Mouse (Mus musculus) thymus, postnatal 36 days (tissue): ENCODE results near the gene Calm4.

Experiments used
- DNase-seq, 2 experiments: peaks; one replicate each; pipeline ENCODE4 v3.0.0; 2022; ENCODE audit warnings: mixed read lengths in 2 of 2

Gene Calm4

GRCm38 (mm10) chr13:3862325-3862724, 24.8 kb downstream of the Calm4 start:
- no peak for DNase-seq

DNA sequence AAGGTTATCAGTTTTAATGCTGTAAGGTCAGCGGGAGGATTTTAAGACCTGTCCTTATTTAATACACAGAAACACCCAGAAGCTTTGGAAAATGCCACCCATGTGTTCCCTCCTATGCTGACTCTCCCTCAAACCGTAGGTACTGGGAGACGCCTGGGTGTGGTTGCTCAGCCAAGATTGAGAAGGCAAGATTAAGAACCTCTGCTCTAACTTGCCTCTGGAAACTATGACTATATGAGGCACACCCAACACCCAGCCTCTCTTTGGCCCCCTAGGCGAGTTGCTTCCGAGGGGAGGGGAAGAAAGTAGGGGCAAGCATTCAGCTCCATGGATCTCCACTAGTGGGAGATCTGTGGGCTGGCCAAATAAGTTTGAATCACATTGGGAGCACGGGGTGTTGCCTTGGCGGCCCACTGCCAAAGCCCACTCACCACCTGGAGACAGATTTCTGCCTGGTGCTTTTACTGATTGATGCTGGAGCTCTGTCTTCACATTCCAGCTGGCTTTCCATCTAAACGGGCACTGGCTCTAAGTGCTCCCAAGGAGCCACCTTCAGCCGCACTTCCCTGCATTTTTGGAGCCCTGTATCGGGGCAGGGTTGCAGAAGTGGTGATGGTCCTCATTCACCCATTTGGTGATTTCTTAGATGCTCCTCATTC, 25.5 kb downstream of the Calm4 start:
- DNase-seq, result no peak

GRCm38 (mm10) chr13:3865648-3866354, 28.2 kb downstream of the Calm4 start:
- no peak for DNase-seq

GRCm38 (mm10) chr13:3866355-3867052, 28.9 kb downstream of the Calm4 start:
- DNase-seq, result no peak

DNA sequence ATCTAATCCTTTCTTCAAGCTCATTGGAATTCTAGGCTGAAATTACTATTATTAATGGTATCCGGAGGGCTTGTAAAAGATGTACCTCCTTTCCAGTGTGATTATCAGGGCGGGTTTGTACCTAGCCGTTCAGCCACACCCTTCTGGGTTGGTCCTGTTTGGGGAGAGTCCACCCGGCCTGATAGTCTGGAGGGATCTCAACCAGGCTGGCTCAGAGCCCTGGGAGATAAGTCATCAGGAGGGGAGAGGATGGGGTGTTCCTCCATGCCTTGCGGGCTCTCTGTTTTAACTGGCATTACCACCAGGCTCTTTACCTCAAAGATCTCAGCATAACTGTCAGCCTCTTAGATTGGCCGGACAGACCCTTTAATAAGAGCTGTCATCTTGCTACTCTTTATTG, 29.6 kb downstream of the Calm4 start:
- no peak for DNase-seq

GRCm38 (mm10) chr13:3869901-3870300, 32.3 kb downstream of the Calm4 start:
- no peak for DNase-seq

GRCm38 (mm10) chr13:3872832-3873231, 35.3 kb downstream of the Calm4 start:
- no peak for DNase-seq

DNA sequence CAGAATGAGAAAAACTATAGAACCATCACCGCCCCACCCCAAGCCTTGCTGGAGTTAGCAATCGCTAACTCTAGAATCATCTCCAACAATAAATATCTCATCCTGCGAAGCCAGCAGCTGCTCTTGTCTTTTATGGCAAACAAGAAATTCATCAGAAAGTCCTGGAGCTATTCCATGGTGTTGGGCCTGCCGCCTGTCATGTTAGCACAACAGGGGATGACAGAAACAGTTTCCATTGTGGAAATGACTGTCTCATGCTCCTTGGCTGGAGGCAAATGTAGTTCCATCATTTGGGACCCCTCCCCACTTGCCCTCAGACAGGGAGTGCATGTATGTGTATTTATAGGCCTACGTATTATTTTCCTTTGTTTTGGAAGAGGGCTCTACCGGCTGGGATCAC, 38.9 kb downstream of the Calm4 start:
- no peak for DNase-seq

GRCm38 (mm10) chr13:3877185-3877584, 39.6 kb downstream of the Calm4 start:
- no peak for DNase-seq

GRCm38 (mm10) chr13:3877679-3878220, 40.2 kb downstream of the Calm4 start:
- no peak for DNase-seq

GRCm38 (mm10) chr13:3886663-3887062, 49.1 kb downstream of the Calm4 start:
- DNase-seq, result no peak
